Mouse (Mus musculus): ENCODE data around the gene Wdr11. TPM values are rescaled to one million over a fixed set of nuclear protein-coding genes. Genes with fewer than 3 reads are reported as not detected.
A peak's percentile ranks its signal among the peaks of the same experiment; 100 is the strongest.

The Wdr11 gene
- polyA plus RNA-seq, 1 experiment from 2014 or later = 9.2 TPM

DNA sequence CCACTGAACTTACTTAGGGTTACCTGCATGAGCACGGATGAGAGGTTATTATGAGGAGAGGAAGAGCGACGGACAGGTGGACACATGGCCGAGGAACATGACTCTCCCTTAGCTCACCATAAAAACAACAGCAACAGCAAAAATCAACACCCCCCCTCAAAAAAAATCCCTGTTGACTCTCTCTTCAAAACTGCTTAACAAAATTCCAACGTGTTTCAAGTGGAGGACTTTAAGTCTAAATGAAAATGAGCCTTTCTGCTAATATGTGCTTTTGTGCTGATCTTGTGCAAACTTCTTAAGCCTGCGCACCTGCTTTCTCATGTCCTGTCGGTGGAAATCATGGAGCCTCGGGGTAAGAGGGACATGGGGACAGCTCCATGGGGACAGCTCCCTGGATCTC, 66.2 kb downstream of the Wdr11 start:
- no peaks in the 10 kb centered on the region for H3K27me3 ChIP-seq (ENCODE audit: insufficient read depth, low read length)
- TF ChIP-seq CTCF (IDR thresholded peaks at IDR 0.05; ENCODE audit: low read depth) (no peak), EP300 (IDR thresholded peaks at IDR 0.05; ENCODE audit: low read depth) (no peak)
- no peaks in the 10 kb centered on the region for H3K4me1 ChIP-seq (ENCODE audit: insufficient read depth)
- H3K27ac ChIP-seq (ENCODE audit: low read depth) = no peak overlapping the region
- no peak overlapping the region for H3K4me3 ChIP-seq (ENCODE audit: low read depth, low read length)
- no peak overlapping the region for H3K9ac ChIP-seq (replicated peaks)
- H3K9me3 ChIP-seq (ENCODE audit: low read length) = no peaks in the 10 kb centered on the region
- 78% methylated on average over 8 of the region's 8 CpGs for WGBS (ENCODE audit: insufficient replicate concordance)
- DNase-seq (no peak), ATAC-seq (no peak)
- H3K4me2 ChIP-seq (ENCODE audit: low read depth, low read length) = no peak overlapping the region
- no peaks in the 10 kb centered on the region for H3K36me3 ChIP-seq (replicated peaks; ENCODE audit: insufficient read depth, low read length)

- ATAC-seq (0 out of 2 replicates have a peak, but pooled peaks have one; percentile 15), DNase-seq (no peak)
- no peak for TF ChIP-seq CTCF (IDR thresholded peaks at IDR 0.05; ENCODE audit: low read depth)
- no peaks in the 10 kb centered on the region for H3K36me3 ChIP-seq (replicated peaks; ENCODE audit: insufficient read depth, low read length)
- peaks cover 5% of the 10 kb centered on the region for H3K4me1 ChIP-seq (ENCODE audit: insufficient read depth)
- H3K4me2 ChIP-seq (ENCODE audit: low read depth, low read length) = no peak overlapping the region
- H3K9ac ChIP-seq (replicated peaks) = no peak overlapping the region
- H3K4me3 ChIP-seq (ENCODE audit: low read depth, low read length) = no peak overlapping the region
- WGBS (ENCODE audit: insufficient replicate concordance) = 78% methylated on average over 8 of the region's 8 CpGs
- no peaks in the 10 kb centered on the region for H3K9me3 ChIP-seq (ENCODE audit: low read length)
- no peaks in the 10 kb centered on the region for H3K27me3 ChIP-seq (ENCODE audit: insufficient read depth, low read length)
- H3K27ac ChIP-seq (ENCODE audit: low read depth) = no peak overlapping the region
Measured at GRCm38 (mm10) chr7:129659755-129660154, 68.1 kb downstream of the Wdr11 start.

DNA sequence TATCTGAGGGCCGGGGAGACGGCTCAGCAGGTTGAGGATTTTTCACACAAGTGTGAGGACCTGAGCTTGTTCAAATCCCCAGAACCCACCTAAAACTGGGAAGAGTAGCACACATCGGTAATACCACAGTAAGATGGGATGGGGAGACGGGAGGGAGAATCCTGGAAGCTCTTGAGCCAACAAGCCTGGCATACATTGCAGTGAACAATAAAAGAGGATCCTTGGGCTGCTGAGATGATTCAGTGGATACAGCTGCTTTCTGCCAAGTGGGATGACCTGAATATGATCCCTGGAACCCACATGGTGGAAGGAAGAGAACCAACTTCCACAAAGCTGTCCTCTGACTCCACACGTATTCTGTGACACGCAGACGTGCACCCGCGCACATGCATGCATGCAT, 68.9 kb downstream of the Wdr11 start:
- Histone ChIP-seq H3K36me3 (replicated peaks; ENCODE audit: insufficient read depth, low read length) (no peaks in the 10 kb centered on the region), H3K27ac (ENCODE audit: low read depth) (no peak overlapping the region), H3K4me2 (ENCODE audit: low read depth, low read length) (no peak overlapping the region), H3K9me3 (ENCODE audit: low read length) (no peaks in the 10 kb centered on the region), H3K4me3 (ENCODE audit: low read depth, low read length) (no peak overlapping the region), H3K9ac (replicated peaks) (no peak overlapping the region), H3K4me1 (ENCODE audit: insufficient read depth) (peaks cover 5% of the 10 kb centered on the region), H3K27me3 (ENCODE audit: insufficient read depth, low read length) (no peaks in the 10 kb centered on the region)
- 84% methylated on average over 9 of the region's 9 CpGs for WGBS (ENCODE audit: insufficient replicate concordance)
- no peak for ATAC-seq
- no peak for TF ChIP-seq EP300 (IDR thresholded peaks at IDR 0.05; ENCODE audit: low read depth)
- no peak for TF ChIP-seq CTCF (IDR thresholded peaks at IDR 0.05; ENCODE audit: low read depth)
- no peak for DNase-seq

GRCm38 (mm10) chr7:129662051-129662789, 70.6 kb downstream of the Wdr11 start:
- Histone ChIP-seq H3K27me3 (ENCODE audit: insufficient read depth, low read length) (no peaks in the 10 kb centered on the region), H3K27ac (ENCODE audit: low read depth) (no peak overlapping the region), H3K4me1 (ENCODE audit: insufficient read depth) (peaks cover 5% of the 10 kb centered on the region), H3K9me3 (ENCODE audit: low read length) (no peaks in the 10 kb centered on the region), H3K4me3 (ENCODE audit: low read depth, low read length) (no peak overlapping the region), H3K9ac (replicated peaks) (no peak overlapping the region), H3K4me2 (ENCODE audit: low read depth, low read length) (no peak overlapping the region), H3K36me3 (replicated peaks; ENCODE audit: insufficient read depth, low read length) (no peaks in the 10 kb centered on the region)
- DNase-seq = no peak
- 71% methylated on average over 16 of the region's 16 CpGs for WGBS (ENCODE audit: insufficient replicate concordance)
- no peak for ATAC-seq
- TF ChIP-seq EP300 (IDR thresholded peaks at IDR 0.05; ENCODE audit: low read depth) (no peak), CTCF (IDR thresholded peaks at IDR 0.05; ENCODE audit: low read depth) (no peak)

DNA sequence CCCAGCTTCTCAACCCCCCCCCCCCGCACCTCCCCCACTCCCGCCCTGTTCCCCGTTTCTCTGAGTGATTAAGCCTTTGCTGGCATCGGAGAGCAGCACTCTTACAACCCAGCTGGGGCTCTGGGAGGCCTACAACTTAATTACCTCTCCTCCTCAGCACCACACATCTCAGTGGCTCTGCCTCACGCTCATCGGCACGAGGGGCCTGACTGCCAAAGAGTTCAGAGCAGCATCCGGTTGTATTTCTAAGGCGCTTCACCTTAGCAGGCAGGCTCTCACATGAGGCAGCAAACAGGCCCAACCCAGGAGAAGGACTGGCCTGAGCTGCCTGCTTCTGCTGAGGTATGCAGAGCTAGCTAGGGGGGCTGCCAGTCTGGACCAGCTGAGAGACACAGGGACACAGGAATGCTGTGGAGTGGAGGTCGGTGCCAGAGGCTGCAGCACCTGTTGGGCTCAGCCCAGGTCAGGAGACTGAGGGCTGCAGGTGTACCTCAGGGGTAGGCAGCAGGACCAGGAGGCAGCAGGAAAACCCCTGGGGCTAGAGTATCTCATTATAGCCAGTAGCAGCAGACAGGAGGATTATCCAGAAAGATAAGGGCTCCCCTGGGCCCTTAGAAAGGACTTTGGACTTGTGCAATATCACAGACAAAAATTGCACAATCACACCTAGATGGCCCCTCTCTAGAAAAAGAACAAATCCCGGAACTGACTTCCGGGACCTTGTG, 72.3 kb downstream of the Wdr11 start:
- no peaks in the 10 kb centered on the region for H3K36me3 ChIP-seq (replicated peaks; ENCODE audit: insufficient read depth, low read length)
- peak overlapping the region; percentile 26; the same call in 1 of the 2 replicates for H3K4me2 ChIP-seq (ENCODE audit: low read depth, low read length)
- 37% methylated on average over 12 of the region's 12 CpGs for WGBS (ENCODE audit: insufficient replicate concordance)
- H3K27me3 ChIP-seq (ENCODE audit: insufficient read depth, low read length) = no peaks in the 10 kb centered on the region
- ATAC-seq (peak; percentile 64), DNase-seq (no peak)
- H3K4me3 ChIP-seq (ENCODE audit: low read depth, low read length) = no peak overlapping the region
- no peak overlapping the region for H3K9ac ChIP-seq (replicated peaks)
- H3K9me3 ChIP-seq (ENCODE audit: low read length) = no peaks in the 10 kb centered on the region
- TF ChIP-seq CTCF (IDR thresholded peaks at IDR 0.05; ENCODE audit: low read depth) (no peak), EP300 (IDR thresholded peaks at IDR 0.05; ENCODE audit: low read depth) (no peak)
- no peak overlapping the region for H3K27ac ChIP-seq (ENCODE audit: low read depth)
- peaks cover 5% of the 10 kb centered on the region for H3K4me1 ChIP-seq (ENCODE audit: insufficient read depth)

- DNase-seq (no peak), ATAC-seq (no peak)
- H3K9ac ChIP-seq (replicated peaks) = no peak overlapping the region
- H3K4me3 ChIP-seq (ENCODE audit: low read depth, low read length) = no peak overlapping the region
- no peak overlapping the region for H3K27ac ChIP-seq (ENCODE audit: low read depth)
- H3K27me3 ChIP-seq (ENCODE audit: insufficient read depth, low read length) = no peaks in the 10 kb centered on the region
- 73% methylated on average over 3 of the region's 3 CpGs for WGBS (ENCODE audit: insufficient replicate concordance)
- no peak for TF ChIP-seq CTCF (IDR thresholded peaks at IDR 0.05; ENCODE audit: low read depth)
- no peak for TF ChIP-seq EP300 (IDR thresholded peaks at IDR 0.05; ENCODE audit: low read depth)
- no peak overlapping the region for H3K4me2 ChIP-seq (ENCODE audit: low read depth, low read length)
- no peaks in the 10 kb centered on the region for H3K36me3 ChIP-seq (replicated peaks; ENCODE audit: insufficient read depth, low read length)
- H3K4me1 ChIP-seq (ENCODE audit: insufficient read depth) = peaks cover 5% of the 10 kb centered on the region
- H3K9me3 ChIP-seq (ENCODE audit: low read length) = no peaks in the 10 kb centered on the region
Measured at GRCm38 (mm10) chr7:129665411-129665810, 73.7 kb downstream of the Wdr11 start.
